Mouse (Mus musculus) limb, embryonic 15.5 days (tissue): Measurements from ENCODE around the gene Fbn1. TPM values are rescaled to one million over a fixed set of nuclear protein-coding genes. Genes with fewer than 3 reads are reported as not detected.
A peak's percentile ranks its signal among the peaks of the same experiment; 100 is the strongest.

ENCODE experiments used
- ATAC-seq: fragments of 200-750 bp; cut with Nextera tagmentation; 2 replicates; pipeline ENCODE4 v1.8.0; 2017; ENCODE audit warnings: low read depth, moderate TSS enrichment; ENCODE audit not compliant: insufficient number of reproducible peaks, low FRiP score, low TSS enrichment
- H3K27ac ChIP-seq: fragments of 300-500 bp; sonication (generic); 2 replicates; pipeline ENCODE4 v1.5.1; 2015; ENCODE audit warnings: moderate library complexity, mild to moderate bottlenecking, inconsistent platforms
- H3K27me3 ChIP-seq: fragments of 300-500 bp; sonication (generic); 2 replicates; pipeline ENCODE4 v1.6.1; 2015; ENCODE audit warnings: inconsistent platforms
- H3K36me3 ChIP-seq: fragments of 300-500 bp; sonication (generic); 2 replicates; pipeline ENCODE4 v1.6.1; 2015; ENCODE audit warnings: inconsistent platforms
- H3K4me1 ChIP-seq: fragments of 300-500 bp; sonication (generic); 2 replicates; pipeline ENCODE4 v1.6.1; 2015; ENCODE audit warnings: inconsistent platforms
- H3K4me2 ChIP-seq: fragments of 300-500 bp; sonication (generic); 2 replicates; pipeline ENCODE4 v1.6.1; 2015; ENCODE audit warnings: mild to moderate bottlenecking, inconsistent platforms
- H3K4me3 ChIP-seq: fragments of 300-500 bp; sonication (generic); 2 replicates; pipeline ENCODE4 v1.5.1; 2015; ENCODE audit warnings: mild to moderate bottlenecking, inconsistent platforms
- H3K9ac ChIP-seq: fragments of 300-500 bp; sonication (generic); 2 replicates; pipeline ENCODE4 v1.6.1; 2015; ENCODE audit warnings: inconsistent platforms
- H3K9me3 ChIP-seq: fragments of 300-500 bp; sonication (generic); 2 replicates; pipeline ENCODE4 v1.6.1; 2016; ENCODE audit warnings: inconsistent platforms
- WGBS: fragments of 180-500 bp; shearing (Covaris S2); methylation state at CpG from one replicate; pipeline ENCODE4 v1.1.7; 2015; 5-methylcytosine and 5-hydroxymethylcytosine counted together
- polyA plus RNA-seq: library from polyadenylated mRNA; unstranded; fragments of >200 nt; fragmentation: Nextera tagmentation; extraction: Ambion mirVana; gene quantifications from 2 replicates; pipeline ENCODE4 v1.2.1, GENCODE M21; 2015

The Fbn1 gene
- polyA plus RNA-seq, 1 experiment from 2014 or later = 31.2 TPM

- H3K27ac ChIP-seq = no peak overlapping the region
- H3K9ac ChIP-seq = no peak overlapping the region
- H3K27me3 ChIP-seq = no peaks in the 10 kb centered on the region
- no peak for ATAC-seq
- no peaks in the 10 kb centered on the region for H3K9me3 ChIP-seq
- no peak overlapping the region for H3K4me3 ChIP-seq
- H3K4me2 ChIP-seq = no peak overlapping the region
- peaks cover 13% of the 10 kb centered on the region for H3K36me3 ChIP-seq
- peaks cover 8% of the 10 kb centered on the region for H3K4me1 ChIP-seq
- WGBS = 88% methylated on average over 5 of the region's 5 CpGs
Observed at GRCm38 (mm10) chr2:125496696-125497095, 11.1 kb downstream of the Fbn1 start.

GRCm38 (mm10) chr2:125494831-125495812 is 12.7 kb downstream of the Fbn1 start:
- 85% methylated on average over 20 of the region's 20 CpGs for WGBS

GRCm38 (mm10) chr2:125494291-125494690 is 13.5 kb downstream of the Fbn1 start:
- H3K27me3 ChIP-seq = no peaks in the 10 kb centered on the region
- no peak overlapping the region for H3K27ac ChIP-seq
- 89% methylated on average over 2 of the region's 2 CpGs for WGBS
- H3K9me3 ChIP-seq = no peaks in the 10 kb centered on the region
- H3K9ac ChIP-seq = no peak overlapping the region
- ATAC-seq = no peak
- H3K4me3 ChIP-seq = no peak overlapping the region
- peaks cover 8% of the 10 kb centered on the region for H3K4me1 ChIP-seq
- no peak overlapping the region for H3K4me2 ChIP-seq
- H3K36me3 ChIP-seq = peaks cover 13% of the 10 kb centered on the region

More at GRCm38 (mm10) chr2:125494831-125495812, 12.7 kb downstream of the Fbn1 start:
- no peak for ATAC-seq
- Histone ChIP-seq H3K9me3 (no peaks in the 10 kb centered on the region), H3K27ac (no peak overlapping the region), H3K4me1 (peaks cover 8% of the 10 kb centered on the region), H3K4me3 (no peak overlapping the region), H3K27me3 (no peaks in the 10 kb centered on the region), H3K9ac (no peak overlapping the region), H3K4me2 (no peak overlapping the region), H3K36me3 (peaks cover 13% of the 10 kb centered on the region)

- peaks cover 8% of the 10 kb centered on the region; the same call in 1 of the 2 replicates for H3K36me3 ChIP-seq
- no peak overlapping the region for H3K9ac ChIP-seq
- H3K4me2 ChIP-seq = no peak overlapping the region
- H3K4me1 ChIP-seq = peaks cover 8% of the 10 kb centered on the region
- no peak overlapping the region for H3K4me3 ChIP-seq
- ATAC-seq = 0 out of 2 replicates have a peak, but pooled peaks have one; percentile 58
- no peak overlapping the region for H3K27ac ChIP-seq
- 32% methylated on average over 15 of the region's 15 CpGs for whole genome bisulfite sequencing
- H3K9me3 ChIP-seq = no peaks in the 10 kb centered on the region
- peaks cover 7% of the 10 kb centered on the region; the same call in 1 of the 2 replicates for H3K27me3 ChIP-seq
Observed at GRCm38 (mm10) chr2:125492050-125492900, 15.5 kb downstream of the Fbn1 start.

DNA sequence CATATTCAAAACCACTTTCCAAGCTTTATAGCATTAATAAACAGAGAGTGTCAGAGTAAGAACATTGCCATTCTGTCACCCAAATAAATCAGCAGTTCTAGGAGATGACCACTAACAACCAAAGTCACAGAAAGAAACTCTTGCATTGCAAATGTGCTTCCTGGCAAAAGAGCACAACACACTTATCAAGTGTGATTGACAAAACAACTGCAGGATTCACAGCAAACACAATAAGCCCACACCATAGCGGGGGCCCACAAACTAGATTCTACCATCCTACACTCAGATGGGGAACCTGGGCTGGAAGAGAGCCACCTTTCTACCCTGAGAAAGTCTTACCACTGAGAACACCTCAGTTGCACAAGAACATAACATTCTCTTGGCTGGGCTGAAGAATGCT is 17.8 kb downstream of the Fbn1 start:
- Histone ChIP-seq H3K4me1 (peaks cover 8% of the 10 kb centered on the region), H3K9ac (no peak overlapping the region), H3K4me2 (no peak overlapping the region), H3K9me3 (no peaks in the 10 kb centered on the region), H3K27ac (no peak overlapping the region), H3K4me3 (no peak overlapping the region), H3K27me3 (peaks cover 7% of the 10 kb centered on the region; the same call in 1 of the 2 replicates), H3K36me3 (no peaks in the 10 kb centered on the region)
- no peak for ATAC-seq
- 95% methylated on average over 1 of the region's 1 CpGs for WGBS

DNA sequence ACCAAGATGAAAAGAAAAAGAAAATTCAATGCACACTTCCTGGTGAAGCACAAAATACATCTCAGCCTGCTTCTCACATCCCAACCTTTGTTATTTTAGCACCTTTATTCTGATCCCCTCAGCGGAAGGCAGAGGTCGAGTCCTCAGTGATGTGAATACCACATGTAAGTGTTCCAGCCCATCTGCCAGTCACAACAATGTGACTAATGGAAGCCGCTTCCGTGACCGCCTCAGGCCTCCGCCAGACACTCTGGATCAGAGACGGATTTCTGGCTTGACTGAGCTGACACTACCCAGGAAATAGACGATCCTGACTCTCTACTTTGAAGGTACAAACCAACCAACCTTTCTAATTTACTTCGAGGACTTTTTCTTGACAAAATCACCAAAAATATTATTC is 22.9 kb downstream of the Fbn1 start:
- 80% methylated on average over 9 of the region's 9 CpGs for WGBS

DNA sequence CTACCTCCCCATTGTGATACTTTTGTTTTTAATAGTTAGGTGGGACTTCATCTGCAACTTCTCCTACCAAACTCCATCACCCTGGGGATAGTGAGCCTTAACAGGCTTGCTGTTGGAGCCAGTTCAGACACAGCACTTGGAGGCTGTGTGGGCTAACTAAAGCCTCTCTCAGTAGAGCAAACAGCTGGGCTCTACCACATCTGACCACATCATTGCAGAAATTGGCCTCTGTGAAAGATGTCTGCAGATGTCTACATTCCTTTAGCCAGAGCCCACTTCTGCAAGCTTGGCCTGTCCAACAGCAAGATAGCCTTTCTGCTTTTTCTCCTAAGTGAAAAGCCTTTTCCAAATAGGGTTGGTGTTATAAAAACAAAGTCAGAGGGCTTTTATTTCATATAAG is 23.6 kb downstream of the Fbn1 start:
- Histone ChIP-seq H3K9me3 (no peaks in the 10 kb centered on the region), H3K4me3 (no peak overlapping the region), H3K4me1 (peaks cover 14% of the 10 kb centered on the region), H3K4me2 (no peak overlapping the region), H3K36me3 (no peaks in the 10 kb centered on the region), H3K27ac (no peak overlapping the region), H3K9ac (no peak overlapping the region), H3K27me3 (peaks cover 7% of the 10 kb centered on the region; the same call in 1 of the 2 replicates)
- ATAC-seq = no peak

More for the DNA sequence above, 22.9 kb downstream of the Fbn1 start:
- Histone ChIP-seq H3K27ac (no peak overlapping the region), H3K4me3 (no peak overlapping the region), H3K9ac (no peak overlapping the region), H3K9me3 (no peaks in the 10 kb centered on the region), H3K4me1 (peaks cover 10% of the 10 kb centered on the region), H3K4me2 (no peak overlapping the region), H3K36me3 (no peaks in the 10 kb centered on the region), H3K27me3 (peaks cover 7% of the 10 kb centered on the region; the same call in 1 of the 2 replicates)
- no peak for ATAC-seq

- no peak overlapping the region for H3K4me3 ChIP-seq
- no peak for ATAC-seq
- no peak overlapping the region for H3K27ac ChIP-seq
- H3K9ac ChIP-seq = no peak overlapping the region
- 73% methylated on average over 9 of the region's 9 CpGs for WGBS
- no peak overlapping the region for H3K4me2 ChIP-seq
- H3K27me3 ChIP-seq = no peaks in the 10 kb centered on the region
- H3K4me1 ChIP-seq = peaks cover 14% of the 10 kb centered on the region
- H3K9me3 ChIP-seq = no peaks in the 10 kb centered on the region
- H3K36me3 ChIP-seq = peaks cover 5% of the 10 kb centered on the region; the same call in 1 of the 2 replicates
Observed at GRCm38 (mm10) chr2:125481531-125482317, 26.1 kb downstream of the Fbn1 start.

- Histone ChIP-seq H3K4me2 (no peak overlapping the region), H3K9me3 (no peaks in the 10 kb centered on the region), H3K27ac (no peak overlapping the region), H3K4me1 (peaks cover 14% of the 10 kb centered on the region), H3K36me3 (peaks cover 5% of the 10 kb centered on the region; the same call in 1 of the 2 replicates), H3K27me3 (no peaks in the 10 kb centered on the region), H3K4me3 (no peak overlapping the region), H3K9ac (no peak overlapping the region)
- 82% methylated on average over 4 of the region's 4 CpGs for WGBS
- no peak for ATAC-seq
Observed at GRCm38 (mm10) chr2:125481116-125481515, 26.7 kb downstream of the Fbn1 start.

DNA sequence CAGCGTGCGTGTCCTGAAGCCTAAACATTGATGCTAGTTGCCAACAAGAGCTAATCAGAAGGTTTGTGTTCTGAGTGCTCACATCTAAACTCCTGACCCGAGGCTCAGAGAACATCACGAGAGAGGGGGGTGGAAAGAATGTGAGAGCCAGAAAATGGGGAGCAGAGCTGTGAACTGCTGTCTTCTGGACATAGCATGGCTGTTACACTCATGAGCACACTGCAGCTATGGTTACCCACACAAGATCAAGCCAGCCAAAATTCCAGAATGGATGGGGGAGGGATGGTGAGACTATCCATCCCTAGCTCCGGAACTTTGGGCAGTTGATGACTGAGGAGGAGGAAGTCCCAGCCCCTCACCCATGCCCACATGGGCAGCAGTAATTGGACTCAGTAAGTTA is 27.7 kb downstream of the Fbn1 start:
- H3K9ac ChIP-seq = no peak overlapping the region
- WGBS = 63% methylated on average over 5 of the region's 5 CpGs
- peaks cover 5% of the 10 kb centered on the region; the same call in 1 of the 2 replicates for H3K36me3 ChIP-seq
- no peak overlapping the region for H3K27ac ChIP-seq
- H3K27me3 ChIP-seq = no peaks in the 10 kb centered on the region
- no peak overlapping the region for H3K4me3 ChIP-seq
- H3K4me2 ChIP-seq = no peak overlapping the region
- peaks cover 14% of the 10 kb centered on the region for H3K4me1 ChIP-seq
- H3K9me3 ChIP-seq = no peaks in the 10 kb centered on the region
- no peak for ATAC-seq

DNA sequence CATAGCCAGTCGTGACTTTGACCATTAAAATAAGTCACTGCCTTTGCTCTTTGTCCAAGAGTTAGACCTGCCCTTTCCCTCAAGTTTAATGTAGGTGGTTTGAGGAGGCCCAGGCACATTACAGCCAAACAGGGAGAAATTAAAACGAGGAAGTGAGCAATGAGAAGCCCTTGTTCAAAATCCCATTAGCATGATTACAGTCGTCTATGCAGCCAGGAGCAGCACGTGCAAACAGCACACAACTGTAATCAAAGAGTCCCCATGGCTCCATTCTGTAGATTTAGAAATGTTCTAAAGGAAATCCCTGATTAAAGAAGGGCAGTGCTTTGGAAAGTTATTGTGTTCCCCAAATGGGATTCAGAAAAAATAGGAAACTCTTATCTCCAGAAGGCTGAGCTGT is 29.1 kb downstream of the Fbn1 start:
- H3K4me3 ChIP-seq = no peak overlapping the region
- 40% methylated on average over 4 of the region's 4 CpGs for WGBS
- no peak overlapping the region for H3K4me2 ChIP-seq
- H3K36me3 ChIP-seq = peaks cover 5% of the 10 kb centered on the region; the same call in 1 of the 2 replicates
- no peak overlapping the region for H3K9ac ChIP-seq
- no peak overlapping the region for H3K27ac ChIP-seq
- peaks cover 14% of the 10 kb centered on the region for H3K4me1 ChIP-seq
- H3K27me3 ChIP-seq = no peaks in the 10 kb centered on the region
- no peaks in the 10 kb centered on the region for H3K9me3 ChIP-seq
- no peak for ATAC-seq
